Mouse (Mus musculus) lung, embryonic 15.5 days (tissue): ENCODE measurements at regions not wholly inside any gene's neighbourhood (a gene's known extent, or its start where the extent isn't known, plus 50 kb on each side); places are given as distances from the start of the nearest gene placed in this dataset.

Experiments used
- ATAC-seq: fragments of 200-750 bp; cut with Nextera tagmentation; 2 replicates; pipeline ENCODE4 v1.8.0; 2017; ENCODE audit warnings: moderate number of reproducible peaks, borderline replicate concordance; ENCODE audit not compliant: low FRiP score, low TSS enrichment; ENCODE audit errors: extremely low read depth
- H3K27ac ChIP-seq: fragments of 300-500 bp; sonication (generic); 2 replicates; pipeline ENCODE4 v1.5.1; 2015; ENCODE audit warnings: moderate library complexity, mild to moderate bottlenecking, inconsistent platforms
- H3K27me3 ChIP-seq: fragments of 300-500 bp; sonication (generic); 2 replicates; pipeline ENCODE4 v1.6.1; 2015; ENCODE audit warnings: inconsistent platforms
- H3K36me3 ChIP-seq: fragments of 300-500 bp; sonication (generic); 2 replicates; pipeline ENCODE4 v1.6.1; 2015; ENCODE audit warnings: inconsistent platforms
- H3K4me1 ChIP-seq: fragments of 300-500 bp; sonication (generic); 2 replicates; pipeline ENCODE4 v1.6.1; 2015; ENCODE audit warnings: inconsistent platforms
- H3K4me2 ChIP-seq: fragments of 300-500 bp; sonication (generic); 2 replicates; pipeline ENCODE4 v1.6.1; 2015; ENCODE audit warnings: inconsistent platforms, mild to moderate bottlenecking, moderate library complexity
- H3K4me3 ChIP-seq: fragments of 300-500 bp; sonication (generic); 2 replicates; pipeline ENCODE4 v1.5.1; 2015; ENCODE audit warnings: mild to moderate bottlenecking, inconsistent platforms
- H3K9ac ChIP-seq: fragments of 300-500 bp; sonication (generic); 2 replicates; pipeline ENCODE4 v1.6.1; 2015; ENCODE audit warnings: inconsistent platforms
- H3K9me3 ChIP-seq: fragments of 300-500 bp; sonication (generic); 2 replicates; pipeline ENCODE4 v1.6.1; 2016; ENCODE audit warnings: inconsistent platforms
- WGBS: fragments of 180-500 bp; shearing (Covaris S2); methylation state at CpG from one replicate; pipeline ENCODE4 v1.1.7; 2015; 5-methylcytosine and 5-hydroxymethylcytosine counted together

DNA sequence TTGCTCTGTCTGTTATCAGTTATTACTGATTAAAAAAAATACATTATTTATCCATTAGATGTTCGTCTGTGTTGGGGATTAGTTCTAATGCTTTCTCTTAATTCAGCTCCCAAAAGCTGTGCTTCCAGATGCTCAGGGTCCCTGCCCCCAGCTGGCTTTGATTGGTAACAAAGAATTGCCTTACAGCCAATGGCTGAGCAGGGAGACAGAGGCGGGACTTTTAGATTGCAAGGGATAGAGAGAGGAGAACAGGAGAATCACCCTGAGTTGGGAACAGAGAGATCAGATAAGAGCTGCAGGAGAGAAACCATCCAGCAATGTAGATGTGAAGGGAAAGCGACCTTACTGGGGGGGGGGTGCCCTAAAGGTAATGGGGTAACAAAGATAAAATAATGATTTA is 266.4 kb downstream of the Igsf11 start:
- Histone ChIP-seq H3K9ac (no peak overlapping the region), H3K4me2 (no peak overlapping the region), H3K4me1 (no peaks in the 10 kb centered on the region), H3K4me3 (no peak overlapping the region), H3K36me3 (no peaks in the 10 kb centered on the region), H3K27ac (no peak overlapping the region), H3K27me3 (no peaks in the 10 kb centered on the region), H3K9me3 (no peaks in the 10 kb centered on the region)
- WGBS, result 33% methylated on average over 3 of the region's 3 CpGs
- no peak for ATAC-seq

DNA sequence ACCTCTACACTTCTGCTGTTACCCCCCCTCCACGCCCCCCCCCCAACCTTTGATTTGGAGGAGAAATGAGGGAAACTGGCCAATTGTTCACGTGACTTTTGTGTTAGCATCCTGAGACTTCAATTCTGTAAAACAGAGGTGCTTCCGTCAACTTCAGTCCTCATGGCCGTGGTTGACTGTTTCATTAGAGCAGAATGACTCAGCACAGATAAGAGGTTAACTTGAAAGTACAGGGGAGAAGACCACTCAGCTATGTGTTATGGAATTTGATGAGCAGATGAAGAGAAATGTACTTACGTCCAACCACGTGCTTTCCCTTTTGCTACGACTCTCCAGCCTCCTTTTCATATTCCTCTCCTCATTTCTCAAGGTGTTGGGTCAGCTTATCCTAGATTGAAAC is 267.3 kb downstream of the Igsf11 start:
- H3K36me3 ChIP-seq, result no peaks in the 10 kb centered on the region
- H3K9me3 ChIP-seq, result no peaks in the 10 kb centered on the region
- ATAC-seq, result no peak
- H3K27ac ChIP-seq, result no peak overlapping the region
- H3K4me3 ChIP-seq, result no peak overlapping the region
- no peak overlapping the region for H3K9ac ChIP-seq
- no peaks in the 10 kb centered on the region for H3K27me3 ChIP-seq
- no peak overlapping the region for H3K4me2 ChIP-seq
- 65% methylated on average over 7 of the region's 7 CpGs for WGBS
- no peaks in the 10 kb centered on the region for H3K4me1 ChIP-seq

DNA sequence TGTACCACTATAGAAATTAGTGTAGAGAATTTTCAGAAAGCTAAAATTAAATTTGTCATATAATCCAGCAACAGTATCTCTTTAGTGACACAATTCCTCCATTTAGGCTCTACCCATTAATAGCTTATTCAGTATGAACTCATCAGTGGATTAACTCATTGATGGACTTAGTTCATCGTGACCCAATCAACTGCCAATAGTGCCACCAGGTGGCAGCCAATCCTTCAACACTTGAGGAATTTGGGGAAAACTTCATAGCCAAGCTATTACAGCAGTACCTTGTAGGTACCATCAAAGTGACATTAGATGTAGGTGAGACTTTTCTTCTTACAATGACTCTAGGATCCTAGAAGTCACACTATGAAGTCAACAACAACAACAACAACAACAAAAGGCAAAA is 270.2 kb downstream of the Igsf11 start:
- Histone ChIP-seq H3K36me3 (no peaks in the 10 kb centered on the region), H3K27ac (no peak overlapping the region), H3K4me3 (no peak overlapping the region), H3K9me3 (no peaks in the 10 kb centered on the region), H3K4me2 (no peak overlapping the region), H3K9ac (no peak overlapping the region), H3K4me1 (no peaks in the 10 kb centered on the region), H3K27me3 (no peaks in the 10 kb centered on the region)
- 45% methylated on average over 1 of the region's 1 CpGs for WGBS
- no peak for ATAC-seq

DNA sequence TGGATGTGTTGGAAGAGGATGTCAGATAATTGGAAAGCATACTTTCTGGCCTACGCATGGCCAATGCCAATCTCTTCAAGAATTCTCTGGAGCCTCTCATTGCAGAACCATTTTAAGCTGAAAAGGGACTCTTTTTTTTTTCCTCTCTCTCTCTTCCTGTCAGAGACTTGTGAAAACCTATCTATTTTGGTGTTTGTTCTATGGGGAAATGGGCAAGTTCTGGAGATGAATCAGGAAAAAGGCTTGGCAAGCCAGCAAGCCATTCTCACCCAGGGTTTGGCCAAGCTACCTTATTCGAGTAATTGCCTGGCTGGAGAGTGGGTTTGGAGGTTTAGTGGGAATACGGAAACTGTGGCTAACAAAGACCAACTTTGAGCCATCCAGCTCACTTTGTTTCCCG is 299.4 kb downstream of the Igsf11 start:
- Histone ChIP-seq H3K4me2 (no peak overlapping the region), H3K4me3 (no peak overlapping the region), H3K27ac (no peak overlapping the region), H3K36me3 (no peaks in the 10 kb centered on the region), H3K4me1 (no peaks in the 10 kb centered on the region), H3K27me3 (no peaks in the 10 kb centered on the region), H3K9me3 (no peaks in the 10 kb centered on the region), H3K9ac (no peak overlapping the region)
- whole genome bisulfite sequencing, result 79% methylated on average over 4 of the region's 4 CpGs
- ATAC-seq, result no peak

DNA sequence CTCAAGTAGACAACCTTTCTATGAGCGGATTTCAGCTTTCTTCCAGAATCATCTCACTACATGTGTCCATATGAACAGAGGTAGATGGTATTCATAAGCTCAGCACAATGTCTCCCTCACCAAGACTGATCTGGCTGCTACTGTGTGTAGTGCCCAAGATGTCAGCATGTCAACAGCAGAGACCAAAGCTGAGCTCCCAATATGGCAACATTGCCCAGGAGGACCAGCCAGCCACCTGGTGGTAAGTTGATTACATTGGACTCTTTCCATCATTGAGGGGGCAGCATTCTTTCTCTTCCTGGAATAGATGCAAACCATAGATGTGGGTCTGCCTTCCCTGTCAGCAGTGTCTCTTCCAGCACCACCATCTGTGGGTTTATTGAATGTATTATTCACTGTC is 303.0 kb downstream of the Igsf11 start:
- Histone ChIP-seq H3K4me2 (no peak overlapping the region), H3K9ac (no peak overlapping the region), H3K27me3 (no peaks in the 10 kb centered on the region), H3K4me1 (no peaks in the 10 kb centered on the region), H3K27ac (no peak overlapping the region), H3K4me3 (no peak overlapping the region), H3K9me3 (no peaks in the 10 kb centered on the region), H3K36me3 (no peaks in the 10 kb centered on the region)
- ATAC-seq, result no peak
- 89% methylated on average over 1 of the region's 1 CpGs for WGBS

DNA sequence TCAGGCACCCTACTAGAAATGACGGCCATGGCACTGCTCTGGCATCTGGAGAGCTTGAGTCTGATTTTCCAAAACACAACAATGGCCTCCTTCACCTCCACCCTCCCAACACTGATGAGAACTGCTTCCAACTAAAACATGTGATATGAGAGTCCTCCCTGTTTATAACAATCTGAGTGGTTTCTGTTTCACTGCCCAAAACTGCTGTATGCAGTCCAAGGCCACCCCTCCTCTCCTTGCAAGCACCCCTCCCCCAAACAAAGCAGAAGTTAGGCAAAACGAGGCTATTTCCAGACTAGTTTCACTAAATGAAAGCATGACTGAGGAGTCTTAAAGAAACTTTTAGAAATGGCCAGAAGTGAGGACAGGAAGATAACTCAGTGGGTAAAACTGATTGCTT is 304.4 kb downstream of the Igsf11 start:
- H3K4me2 ChIP-seq, result no peak overlapping the region
- no peaks in the 10 kb centered on the region for H3K9me3 ChIP-seq
- no peaks in the 10 kb centered on the region for H3K27me3 ChIP-seq
- ATAC-seq, result no peak
- no peak overlapping the region for H3K27ac ChIP-seq
- no peaks in the 10 kb centered on the region for H3K4me1 ChIP-seq
- H3K36me3 ChIP-seq, result no peaks in the 10 kb centered on the region
- H3K9ac ChIP-seq, result no peak overlapping the region
- 52% methylated on average over 2 of the region's 2 CpGs for WGBS
- H3K4me3 ChIP-seq, result no peak overlapping the region

DNA sequence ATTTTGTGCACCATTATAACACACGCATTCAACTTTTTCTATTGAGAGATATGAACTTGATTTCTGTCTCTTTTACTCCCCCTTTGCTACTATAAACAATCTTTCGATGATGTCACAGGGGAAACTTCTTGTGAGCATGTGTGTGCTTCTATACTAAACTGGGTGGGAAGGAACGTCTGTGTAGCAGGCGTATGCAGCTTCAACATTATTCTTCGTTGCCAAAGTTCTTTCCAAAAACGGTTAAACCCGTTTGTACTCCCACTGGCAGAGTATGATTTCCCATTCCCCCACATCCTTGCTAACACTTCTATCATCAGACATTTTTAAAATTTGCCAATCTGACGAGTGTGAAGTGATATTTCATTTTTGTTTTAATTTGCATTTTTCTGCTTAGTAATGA is 331.1 kb downstream of the Igsf11 start:
- WGBS, result 60% methylated on average over 8 of the region's 8 CpGs
- H3K27me3 ChIP-seq, result no peaks in the 10 kb centered on the region
- no peak overlapping the region for H3K27ac ChIP-seq
- no peaks in the 10 kb centered on the region for H3K4me1 ChIP-seq
- no peak for ATAC-seq
- H3K4me3 ChIP-seq, result no peak overlapping the region
- H3K9me3 ChIP-seq, result no peaks in the 10 kb centered on the region
- H3K4me2 ChIP-seq, result no peak overlapping the region
- H3K36me3 ChIP-seq, result no peaks in the 10 kb centered on the region
- no peak overlapping the region for H3K9ac ChIP-seq

DNA sequence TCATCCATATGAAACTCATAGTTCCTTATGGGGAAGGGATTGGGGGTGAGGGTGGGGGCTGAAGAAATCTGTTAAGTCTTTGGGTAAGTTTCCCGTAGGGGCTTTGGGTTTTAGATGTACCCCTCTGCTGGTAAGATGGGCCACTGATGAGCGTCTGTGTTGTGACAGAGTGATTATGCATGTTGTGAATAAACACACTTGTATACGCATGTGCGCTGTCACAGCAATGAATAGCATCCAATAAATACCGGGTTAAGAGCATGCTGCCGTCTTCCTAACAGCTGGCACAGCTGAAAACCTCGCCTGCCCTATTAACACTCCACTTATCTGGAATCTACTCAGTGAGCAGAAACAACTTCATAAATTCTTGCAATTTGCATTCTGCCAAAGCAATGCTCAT is 337.0 kb downstream of the Igsf11 start:
- WGBS, result 55% methylated on average over 7 of the region's 7 CpGs
- H3K4me2 ChIP-seq, result no peak overlapping the region
- H3K4me3 ChIP-seq, result no peak overlapping the region
- no peak overlapping the region for H3K9ac ChIP-seq
- H3K36me3 ChIP-seq, result no peaks in the 10 kb centered on the region
- no peaks in the 10 kb centered on the region for H3K4me1 ChIP-seq
- H3K27me3 ChIP-seq, result no peaks in the 10 kb centered on the region
- H3K27ac ChIP-seq, result no peak overlapping the region
- H3K9me3 ChIP-seq, result no peaks in the 10 kb centered on the region
- no peak for ATAC-seq

DNA sequence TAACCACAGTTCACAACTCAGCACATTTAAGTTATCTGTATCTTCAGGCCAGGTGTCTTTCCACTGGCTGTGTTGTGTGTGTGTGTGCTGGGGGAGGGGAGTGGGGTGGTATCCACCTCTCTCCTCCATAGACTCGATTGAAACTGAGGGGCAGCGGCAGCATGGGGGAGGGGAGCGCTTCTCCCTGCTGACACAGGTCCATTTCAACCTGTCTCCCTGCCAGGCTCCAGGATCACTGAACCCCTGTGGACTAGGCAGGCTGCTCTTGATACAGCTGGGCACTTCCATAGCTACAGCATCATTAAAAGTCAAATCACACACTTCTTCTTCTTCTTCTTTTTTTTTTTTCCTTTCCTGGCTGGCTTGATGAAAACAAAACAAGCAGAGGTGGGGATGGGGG is 338.0 kb downstream of the Igsf11 start:
- Histone ChIP-seq H3K4me1 (no peaks in the 10 kb centered on the region), H3K27ac (no peak overlapping the region), H3K4me3 (no peak overlapping the region), H3K9me3 (no peaks in the 10 kb centered on the region), H3K36me3 (no peaks in the 10 kb centered on the region), H3K4me2 (no peak overlapping the region), H3K27me3 (no peaks in the 10 kb centered on the region), H3K9ac (no peak overlapping the region)
- no peak for ATAC-seq
- WGBS, result 21% methylated on average over 3 of the region's 3 CpGs

DNA sequence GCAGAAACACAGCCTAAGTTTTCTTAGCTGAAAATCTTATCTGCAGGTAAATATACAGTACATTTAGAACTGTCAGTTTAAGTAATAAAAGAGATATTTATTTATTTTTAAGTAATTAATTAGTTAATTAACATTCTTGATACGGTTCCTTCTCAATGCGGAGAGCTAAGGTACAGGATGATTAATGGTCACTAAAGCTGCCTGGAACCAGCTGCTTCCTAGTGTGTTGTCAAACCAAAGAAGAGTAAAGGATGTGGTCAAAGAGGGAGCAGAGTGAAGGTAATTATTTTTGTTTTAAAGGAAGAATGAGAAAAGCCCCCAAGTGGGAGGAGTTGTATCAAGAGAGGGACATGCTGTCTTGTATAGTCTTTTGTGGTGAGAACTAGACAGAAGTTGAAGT is 341.8 kb downstream of the Igsf11 start:
- Histone ChIP-seq H3K27ac (no peak overlapping the region), H3K4me1 (no peaks in the 10 kb centered on the region), H3K27me3 (no peaks in the 10 kb centered on the region), H3K4me3 (no peak overlapping the region), H3K9me3 (no peaks in the 10 kb centered on the region), H3K9ac (no peak overlapping the region), H3K4me2 (no peak overlapping the region), H3K36me3 (no peaks in the 10 kb centered on the region)
- no peak for ATAC-seq
- WGBS, result 31% methylated on average over 2 of the region's 2 CpGs

DNA sequence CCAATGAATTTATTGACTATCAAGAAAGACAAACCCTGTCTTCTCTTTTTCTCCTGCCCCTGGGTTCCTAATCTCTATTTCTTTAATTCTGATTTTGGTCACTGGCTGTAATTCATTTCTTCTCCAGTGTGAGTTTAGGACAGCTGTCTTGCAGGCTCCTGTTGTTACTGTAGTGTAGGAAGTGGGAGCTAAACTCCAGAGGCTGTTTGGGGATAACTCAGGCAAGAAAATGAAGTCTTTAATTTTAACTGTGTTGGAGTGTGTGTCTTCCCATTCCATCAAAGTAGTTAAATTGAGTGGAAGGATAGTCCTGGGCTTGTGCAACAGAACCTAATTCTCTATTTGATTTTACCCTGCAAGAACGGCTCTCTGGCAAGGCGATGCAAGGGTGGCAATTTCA is 381.0 kb downstream of the Igsf11 start:
- no peaks in the 10 kb centered on the region for H3K36me3 ChIP-seq
- H3K4me1 ChIP-seq, result no peaks in the 10 kb centered on the region
- no peak overlapping the region for H3K27ac ChIP-seq
- no peaks in the 10 kb centered on the region for H3K27me3 ChIP-seq
- no peaks in the 10 kb centered on the region for H3K9me3 ChIP-seq
- 84% methylated on average over 2 of the region's 2 CpGs for WGBS
- ATAC-seq, result no peak
- no peak overlapping the region for H3K4me3 ChIP-seq
- no peak overlapping the region for H3K9ac ChIP-seq
- no peak overlapping the region for H3K4me2 ChIP-seq

DNA sequence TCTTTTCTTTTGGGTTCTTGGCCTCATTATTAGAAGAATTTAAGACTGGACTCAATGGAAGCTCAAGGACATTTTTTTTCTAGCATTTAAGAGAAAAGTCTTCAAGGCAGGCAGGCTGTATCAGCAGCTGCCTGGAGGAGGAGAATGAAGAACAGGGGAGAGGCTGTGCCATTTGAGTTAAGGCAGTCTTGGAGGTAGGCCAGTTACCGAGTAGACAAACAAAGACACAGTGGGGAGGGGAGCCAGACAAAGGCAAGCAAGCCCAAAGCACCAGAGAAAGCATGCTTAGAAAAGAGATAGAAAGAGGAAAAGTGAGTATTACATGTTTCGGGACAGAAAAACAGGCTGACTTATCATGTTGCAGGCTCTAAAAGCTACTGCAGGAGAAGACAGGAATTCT is 392.0 kb downstream of the Igsf11 start:
- ATAC-seq, result no peak

DNA sequence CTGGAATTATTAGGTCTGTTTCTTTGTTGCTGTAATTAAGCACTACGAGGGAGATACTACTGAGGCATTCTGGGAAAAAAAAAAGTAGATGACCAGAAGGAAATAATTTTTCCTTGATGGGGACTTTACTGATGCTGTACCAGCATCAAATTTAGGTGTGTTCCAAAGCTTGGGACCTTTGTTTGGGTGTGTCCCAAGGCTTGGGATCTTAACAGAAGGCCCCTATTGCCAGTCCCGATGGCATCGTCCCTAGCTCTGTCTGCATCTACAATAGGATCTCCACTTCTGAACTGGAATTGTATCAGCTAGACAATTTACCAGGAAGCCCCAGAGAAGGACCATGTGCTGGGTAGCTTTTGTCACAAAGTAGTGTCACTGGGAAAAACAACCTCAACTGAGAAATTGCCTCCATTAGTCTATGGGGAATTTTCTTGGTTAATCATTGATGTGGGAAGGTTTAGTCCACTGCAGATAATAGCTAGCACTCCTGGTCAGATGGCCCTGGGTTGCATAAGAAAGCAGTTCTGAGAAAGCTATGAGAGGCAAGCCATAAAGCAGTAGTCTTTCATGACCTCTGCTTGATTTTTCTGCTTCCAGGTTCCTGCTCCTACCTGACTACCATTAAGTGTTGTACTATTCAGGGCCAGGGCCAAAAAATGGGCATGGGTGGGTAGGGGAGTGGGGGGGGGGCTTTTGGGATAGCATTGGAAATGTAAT is 392.7 kb downstream of the Igsf11 start:
- 84% methylated on average over 3 of the region's 3 CpGs for WGBS
- no peaks in the 10 kb centered on the region for H3K27me3 ChIP-seq
- no peak for ATAC-seq

More for the DNA sequence above, 392.0 kb downstream of the Igsf11 start:
- no peaks in the 10 kb centered on the region for H3K27me3 ChIP-seq
- WGBS, result 36% methylated on average over 2 of the region's 2 CpGs
- H3K4me1 ChIP-seq, result no peaks in the 10 kb centered on the region
- H3K9ac ChIP-seq, result no peak overlapping the region
- no peak overlapping the region for H3K27ac ChIP-seq
- H3K9me3 ChIP-seq, result no peaks in the 10 kb centered on the region
- no peak overlapping the region for H3K4me2 ChIP-seq
- H3K4me3 ChIP-seq, result no peak overlapping the region
- H3K36me3 ChIP-seq, result no peaks in the 10 kb centered on the region

More for the DNA sequence above, 392.7 kb downstream of the Igsf11 start:
- H3K4me2 ChIP-seq, result no peak overlapping the region
- H3K9ac ChIP-seq, result no peak overlapping the region
- no peak overlapping the region for H3K4me3 ChIP-seq
- no peak overlapping the region for H3K27ac ChIP-seq
- no peaks in the 10 kb centered on the region for H3K9me3 ChIP-seq
- H3K36me3 ChIP-seq, result no peaks in the 10 kb centered on the region
- no peaks in the 10 kb centered on the region for H3K4me1 ChIP-seq
